Mouse (Mus musculus): ENCODE results near the gene Nqo1. TPM values are rescaled to one million over a fixed set of nuclear protein-coding genes. Genes with fewer than 3 reads are reported as not detected.

Gene Nqo1
- 5.3 and 6.7 TPM in 2 replicates for polyA plus RNA-seq (2015; fragmentation: Nextera tagmentation; extraction: Ambion mirVana)

DNA sequence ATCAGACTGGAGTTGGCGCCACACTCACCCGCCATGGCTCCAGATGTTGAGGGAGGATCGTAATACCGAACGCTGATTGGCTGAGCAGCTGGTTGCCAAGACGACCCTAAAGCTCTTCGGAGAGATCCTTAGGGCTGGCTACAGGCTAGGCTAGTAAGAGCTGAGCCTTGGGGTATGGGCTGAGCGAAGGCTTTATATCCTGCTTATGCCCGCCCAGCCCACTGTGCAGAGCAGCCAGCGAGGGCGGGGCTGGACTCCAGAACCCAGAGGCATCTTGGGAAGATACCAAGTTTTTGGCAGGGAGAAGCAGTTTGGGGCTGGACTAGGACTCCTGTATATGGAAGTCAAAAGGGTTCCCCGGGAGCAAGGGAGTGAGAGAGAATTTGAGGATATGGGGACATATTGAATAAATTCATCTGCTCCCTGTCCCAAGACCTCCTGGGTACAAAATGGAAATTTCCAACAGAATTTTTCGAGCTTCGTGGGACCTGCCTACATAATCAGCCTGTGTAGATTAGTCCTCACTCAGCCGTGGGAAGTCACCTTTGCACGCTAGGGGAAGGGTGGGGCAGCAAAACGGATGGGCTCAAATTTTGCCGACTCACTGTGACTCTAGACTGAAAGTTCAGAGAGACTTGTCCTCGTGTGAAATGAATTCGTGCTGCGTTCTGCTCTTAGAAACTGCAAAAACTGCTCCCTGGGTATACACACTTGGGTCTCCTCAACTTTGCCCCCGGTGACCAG, at the start of gene Nqo1:
Gene Nqo1 (minus strand): TSS at position 169 of the 744 bp plus-strand sequence.
- peak within 1 kb of the TSS; percentile 51 for H3K9ac ChIP-seq
- peak within 1 kb of the TSS; percentile 40; the same call in 1 of the 2 replicates for H3K27ac ChIP-seq

DNA sequence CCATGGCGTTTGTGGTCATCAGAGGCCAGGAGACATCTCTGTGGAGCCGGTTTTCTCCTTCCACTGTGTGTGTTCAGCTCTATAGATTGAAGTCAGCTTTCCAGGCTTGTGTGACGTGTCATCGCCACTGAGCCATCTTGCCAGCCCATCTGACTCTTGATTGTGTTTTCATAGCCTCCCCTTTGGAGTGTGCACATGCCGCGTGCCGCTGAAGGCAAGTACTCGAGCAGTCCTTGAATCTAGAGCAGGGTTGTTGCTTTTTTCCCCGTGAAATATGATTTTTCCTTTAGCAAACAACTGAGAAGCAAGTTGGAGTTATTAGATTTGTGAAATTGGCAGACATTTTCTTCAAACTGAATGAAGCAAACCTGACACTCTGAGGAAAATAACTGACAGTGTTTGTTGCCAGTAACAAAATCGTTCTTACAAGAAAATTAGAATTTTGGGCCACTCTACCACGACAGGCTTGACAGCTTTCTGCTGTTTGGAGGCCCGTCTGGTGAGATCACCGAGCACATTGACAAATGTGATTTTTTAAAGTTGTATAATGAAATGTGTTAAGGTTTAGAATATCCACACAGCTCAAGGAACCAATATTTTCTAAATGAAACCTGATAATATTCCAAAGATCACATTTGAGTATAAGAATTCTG, 48.5 kb upstream of the Nqo1 start:
- H3K9me3 ChIP-seq: no peaks in the 10 kb centered on the region
- H3K27ac ChIP-seq: no peak overlapping the region
- H3K4me2 ChIP-seq: no peak overlapping the region
- no peaks in the 10 kb centered on the region; the same call in 1 of the 2 replicates for H3K4me1 ChIP-seq (replicated peaks)
- H3K27me3 ChIP-seq: no peaks in the 10 kb centered on the region
- peaks cover 22% of the 10 kb centered on the region for H3K36me3 ChIP-seq
- H3K4me3 ChIP-seq: no peak overlapping the region
- no peak overlapping the region for H3K9ac ChIP-seq
- WGBS: 90% methylated on average over 13 of the region's 13 CpGs
- ATAC-seq (ENCODE audit: low FRiP score): no peak

More for the DNA sequence above, at the start of gene Nqo1:
- Histone ChIP-seq H3K9me3 (no peaks in the 10 kb centered on the region), H3K36me3 (peaks cover 8% of the 10 kb centered on the region; the same call in 1 of the 2 replicates), H3K27me3 (no peaks in the 10 kb centered on the region), H3K4me1 (replicated peaks) (peaks cover 22% of the 10 kb centered on the region), H3K4me2 (peak within 1 kb of the TSS; percentile 57), H3K4me3 (peak within 1 kb of the TSS; percentile 31)
- ATAC-seq (ENCODE audit: low FRiP score): peak; percentile 95
- WGBS: 15% methylated on average over 22 of the region's 22 CpGs

DNA sequence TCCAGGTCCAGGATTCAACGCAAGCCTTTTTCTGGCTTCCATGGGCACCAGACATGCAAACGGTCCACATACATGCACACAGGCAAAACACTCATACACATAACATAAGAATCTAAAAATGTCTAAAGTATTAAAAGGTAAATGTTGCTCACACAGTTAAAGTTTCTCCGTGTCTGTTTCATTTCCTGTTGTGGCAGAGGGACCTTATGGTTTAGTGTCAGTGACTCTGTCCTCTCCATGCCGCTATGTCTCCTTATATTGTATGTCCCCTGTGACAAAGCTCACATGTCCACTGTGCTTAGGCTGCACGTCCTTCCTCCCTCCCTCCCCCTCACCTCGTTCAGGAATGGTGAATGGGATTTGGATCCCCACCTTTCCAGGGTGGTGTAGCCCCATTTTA, 46.6 kb upstream of the Nqo1 start:
- Histone ChIP-seq H3K9me3 (no peaks in the 10 kb centered on the region), H3K27ac (no peak overlapping the region), H3K4me2 (no peak overlapping the region), H3K9ac (no peak overlapping the region), H3K36me3 (peaks cover 22% of the 10 kb centered on the region), H3K27me3 (no peaks in the 10 kb centered on the region), H3K4me3 (no peak overlapping the region), H3K4me1 (replicated peaks) (no peaks in the 10 kb centered on the region; the same call in 1 of the 2 replicates)
- 81% methylated on average over 6 of the region's 6 CpGs for WGBS
- no peak for ATAC-seq (ENCODE audit: low FRiP score)

DNA sequence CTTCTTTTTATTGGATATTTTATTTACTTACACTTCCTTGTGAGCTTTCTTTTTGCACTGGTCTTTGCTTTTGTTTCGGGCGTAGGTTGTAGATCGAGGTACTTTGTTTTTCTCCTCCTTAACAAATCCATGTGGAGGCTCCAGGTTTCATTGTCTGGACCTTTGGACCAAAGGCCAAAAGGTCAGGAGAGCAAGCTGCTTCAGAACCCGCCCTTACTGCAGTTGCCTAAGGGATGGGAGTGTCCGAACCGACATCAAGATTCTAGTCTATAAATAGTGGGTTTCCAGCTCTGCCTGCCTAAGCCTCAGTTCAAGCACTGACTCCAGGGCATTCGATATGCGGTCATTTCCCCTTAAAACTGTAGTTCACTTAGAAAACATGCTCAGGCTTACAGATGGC, 46.1 kb upstream of the Nqo1 start:
- Histone ChIP-seq H3K4me2 (no peak overlapping the region), H3K27me3 (no peaks in the 10 kb centered on the region), H3K27ac (no peak overlapping the region), H3K9me3 (no peaks in the 10 kb centered on the region), H3K4me3 (no peak overlapping the region), H3K9ac (no peak overlapping the region), H3K4me1 (replicated peaks) (no peaks in the 10 kb centered on the region; the same call in 1 of the 2 replicates), H3K36me3 (peaks cover 22% of the 10 kb centered on the region)
- ATAC-seq (ENCODE audit: low FRiP score): no peak
- 33% methylated on average over 8 of the region's 8 CpGs for whole genome bisulfite sequencing

DNA sequence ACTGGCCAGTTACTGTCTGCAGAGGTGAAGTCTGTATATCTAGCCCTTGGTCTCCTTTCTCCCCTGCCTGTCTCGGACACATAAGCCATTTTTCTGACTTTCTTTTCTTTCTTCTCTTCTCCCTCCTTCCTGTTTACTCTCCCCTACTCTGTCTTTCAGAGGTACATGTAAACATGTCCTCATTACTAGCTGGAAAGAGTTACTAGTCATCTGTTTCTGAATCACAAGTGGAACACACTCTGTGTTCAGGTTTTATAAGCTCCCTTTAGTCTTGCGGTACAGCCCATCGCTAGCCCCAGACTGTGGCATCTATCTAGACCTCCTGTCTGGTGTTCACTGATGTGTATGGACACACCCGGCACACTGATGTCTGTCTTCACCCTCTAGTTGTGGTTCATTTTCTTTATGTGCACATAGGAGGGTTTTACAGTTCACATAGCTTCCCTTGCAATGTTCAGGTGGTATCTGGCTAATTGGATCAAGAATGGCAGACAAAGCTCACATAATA, 45.4 kb upstream of the Nqo1 start:
- WGBS: 69% methylated on average over 4 of the region's 4 CpGs
- ATAC-seq (ENCODE audit: low FRiP score): no peak
- peaks cover 16% of the 10 kb centered on the region for H3K36me3 ChIP-seq

DNA sequence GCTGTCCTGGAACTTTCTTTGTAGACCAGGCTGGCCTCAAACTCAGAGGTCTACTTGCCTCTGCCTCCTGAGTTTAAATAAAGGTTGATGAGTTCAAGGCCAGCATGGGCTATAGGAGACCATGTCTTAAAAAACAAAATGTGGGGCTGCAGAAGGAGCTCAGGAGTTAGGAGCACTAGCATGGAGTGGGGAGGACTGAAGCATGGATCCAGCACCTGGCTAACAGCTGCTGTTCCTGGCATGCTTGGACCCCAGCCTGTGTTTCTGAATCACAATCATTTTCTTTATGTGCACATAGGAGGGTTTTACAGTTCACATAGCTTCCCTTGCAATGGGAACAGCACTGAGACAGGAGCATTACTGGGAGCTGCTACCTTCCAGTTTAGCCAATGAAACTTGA, 44.7 kb upstream of the Nqo1 start:
- ATAC-seq (ENCODE audit: low FRiP score): no peak
- Histone ChIP-seq H3K4me3 (no peak overlapping the region), H3K27ac (no peak overlapping the region), H3K4me1 (replicated peaks) (no peaks in the 10 kb centered on the region; the same call in 1 of the 2 replicates), H3K4me2 (no peak overlapping the region), H3K27me3 (no peaks in the 10 kb centered on the region), H3K36me3 (peaks cover 9% of the 10 kb centered on the region), H3K9me3 (no peaks in the 10 kb centered on the region), H3K9ac (0 out of 2 replicates have a peak overlapping the region, but pooled peaks have one; percentile 8)

More for the DNA sequence above, 45.4 kb upstream of the Nqo1 start:
- H3K27me3 ChIP-seq: no peaks in the 10 kb centered on the region
- H3K9me3 ChIP-seq: no peaks in the 10 kb centered on the region
- H3K4me1 ChIP-seq (replicated peaks): no peaks in the 10 kb centered on the region; the same call in 1 of the 2 replicates
- no peak overlapping the region for H3K4me3 ChIP-seq
- H3K9ac ChIP-seq: no peak overlapping the region
- H3K27ac ChIP-seq: no peak overlapping the region
- H3K4me2 ChIP-seq: no peak overlapping the region

DNA sequence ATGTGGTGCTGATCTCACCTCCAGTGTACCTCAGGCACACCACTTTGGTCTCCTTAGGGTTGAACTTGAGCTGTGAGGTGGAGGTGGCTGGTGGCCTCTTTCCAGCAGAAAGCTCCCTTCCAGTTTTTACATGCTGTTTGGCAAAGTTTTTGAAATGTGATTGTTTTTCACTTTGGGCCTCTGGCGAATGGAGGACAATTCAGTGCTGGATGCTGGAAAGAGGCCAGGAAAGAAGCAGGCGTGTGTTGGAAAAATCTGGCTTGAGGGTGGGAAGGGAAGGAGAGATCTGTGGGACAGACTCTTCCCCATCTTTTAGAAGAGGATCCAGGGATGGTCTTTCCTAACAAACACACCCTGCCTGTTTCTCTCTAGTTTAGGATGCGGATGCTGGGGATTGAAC, 41.6 kb upstream of the Nqo1 start:
- no peak overlapping the region for H3K4me3 ChIP-seq

DNA sequence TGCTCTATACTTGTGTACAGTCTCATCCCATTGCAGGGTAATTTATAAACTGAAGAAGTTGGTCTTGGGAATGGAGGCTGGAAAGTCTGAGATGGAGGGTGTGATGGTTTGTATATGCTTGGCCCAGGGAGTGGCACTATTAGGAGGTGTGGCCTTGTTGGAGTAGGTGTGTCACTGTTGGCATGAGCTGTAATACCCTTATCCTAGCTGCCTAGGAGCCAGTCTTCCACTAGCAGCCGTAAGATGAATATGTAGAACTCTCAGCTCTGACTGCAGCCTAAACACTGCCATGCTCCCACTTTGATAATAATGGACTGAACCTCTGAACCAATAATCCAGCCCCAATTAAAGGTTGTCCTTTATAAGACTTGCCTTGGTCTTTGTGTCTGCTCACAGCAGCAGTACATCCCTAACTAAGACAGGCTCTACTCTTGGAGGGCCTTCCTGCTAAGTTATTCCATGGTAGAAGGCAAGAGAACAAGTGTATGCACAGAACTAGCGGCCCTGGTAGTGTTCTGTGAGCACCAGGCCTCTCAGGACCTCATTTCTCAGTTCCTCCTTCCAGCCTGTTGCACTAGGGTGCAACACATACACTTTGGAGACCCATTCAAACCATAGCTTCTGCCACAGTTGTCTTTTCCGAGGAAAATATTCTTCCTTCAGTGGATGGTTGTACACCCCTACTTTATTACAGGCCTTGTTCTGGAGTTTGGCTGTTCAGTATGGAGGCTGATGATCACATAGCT, 37.0 kb upstream of the Nqo1 start:
- Histone ChIP-seq H3K36me3 (peaks cover 5% of the 10 kb centered on the region; the same call in 1 of the 2 replicates), H3K9me3 (no peaks in the 10 kb centered on the region), H3K27me3 (no peaks in the 10 kb centered on the region), H3K4me3 (no peak overlapping the region), H3K4me2 (no peak overlapping the region), H3K9ac (no peak overlapping the region), H3K4me1 (replicated peaks) (peaks cover 17% of the 10 kb centered on the region), H3K27ac (no peak overlapping the region)
- ATAC-seq (ENCODE audit: low FRiP score): no peak
- WGBS: 96% methylated on average over 3 of the region's 3 CpGs

More for the DNA sequence above, 41.6 kb upstream of the Nqo1 start:
- H3K36me3 ChIP-seq: peaks cover 7% of the 10 kb centered on the region; the same call in 1 of the 2 replicates
- no peak overlapping the region for H3K9ac ChIP-seq
- H3K27me3 ChIP-seq: no peaks in the 10 kb centered on the region
- no peak for ATAC-seq (ENCODE audit: low FRiP score)
- H3K4me1 ChIP-seq (replicated peaks): no peaks in the 10 kb centered on the region; the same call in 1 of the 2 replicates
- 85% methylated on average over 3 of the region's 3 CpGs for WGBS
- no peak overlapping the region for H3K27ac ChIP-seq
- H3K4me2 ChIP-seq: no peak overlapping the region
- H3K9me3 ChIP-seq: no peaks in the 10 kb centered on the region

DNA sequence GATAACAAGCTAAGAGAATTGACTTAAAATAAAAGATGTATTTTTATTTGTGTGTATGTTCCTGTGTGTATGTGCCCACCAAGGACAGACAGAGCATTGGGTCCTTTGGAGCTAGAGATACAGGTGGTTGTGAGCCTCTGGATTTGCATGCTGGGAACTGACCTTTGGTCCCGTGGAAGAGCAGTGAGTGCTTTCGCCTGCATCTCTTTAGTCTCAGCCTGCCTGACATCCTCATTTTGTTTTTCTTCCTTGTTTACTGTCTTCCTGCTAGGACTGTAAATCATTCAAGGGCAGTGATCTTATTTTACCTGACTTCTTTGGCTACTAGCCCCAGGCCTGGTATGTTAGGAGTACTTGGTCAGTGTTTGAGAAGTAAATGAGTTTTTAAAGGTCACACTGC, 34.7 kb upstream of the Nqo1 start:
- peak overlapping the region; percentile 70; the same call in 1 of the 2 replicates for H3K4me2 ChIP-seq
- no peak overlapping the region for H3K9ac ChIP-seq
- H3K4me1 ChIP-seq (replicated peaks): peaks cover 17% of the 10 kb centered on the region
- no peak for ATAC-seq (ENCODE audit: low FRiP score)
- H3K36me3 ChIP-seq: peaks cover 5% of the 10 kb centered on the region; the same call in 1 of the 2 replicates
- H3K27ac ChIP-seq: no peak overlapping the region
- H3K9me3 ChIP-seq: no peaks in the 10 kb centered on the region
- no peak overlapping the region for H3K4me3 ChIP-seq
- H3K27me3 ChIP-seq: no peaks in the 10 kb centered on the region
- WGBS: 79% methylated on average over 2 of the region's 2 CpGs

DNA sequence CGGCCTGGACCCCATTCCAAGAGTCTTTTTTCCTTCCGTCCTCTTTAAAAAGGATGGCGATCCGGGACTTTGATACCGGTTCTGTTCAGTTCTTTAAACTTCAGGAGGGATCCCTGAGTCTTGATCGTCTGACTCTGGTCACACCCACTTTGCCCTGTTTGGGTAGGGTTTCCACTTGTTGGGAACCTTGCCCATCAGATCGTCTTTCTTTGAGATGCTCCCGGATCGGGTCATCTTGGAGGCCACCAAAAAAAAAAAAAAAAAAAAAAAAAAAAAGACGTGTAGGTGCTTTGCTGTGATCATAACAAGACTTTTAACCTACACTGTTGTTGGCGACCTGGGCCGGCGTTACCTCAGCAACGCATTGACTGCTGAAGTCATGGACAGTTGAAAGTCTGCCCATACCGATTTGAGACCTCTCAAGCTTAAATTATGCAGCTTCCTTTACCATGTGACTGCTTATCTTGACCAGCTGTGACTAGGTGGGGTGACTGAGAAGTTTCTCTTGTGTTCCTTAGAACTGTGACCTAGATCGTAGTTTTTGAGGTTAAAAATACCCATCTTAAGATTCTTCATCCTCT, 33.9 kb upstream of the Nqo1 start:
- ATAC-seq (ENCODE audit: low FRiP score): peak; percentile 50
- H3K4me3 ChIP-seq: peak overlapping the region; percentile 86
- H3K9me3 ChIP-seq: no peaks in the 10 kb centered on the region
- 10% methylated on average over 16 of the region's 16 CpGs for WGBS
- H3K4me1 ChIP-seq (replicated peaks): peaks cover 17% of the 10 kb centered on the region
- peak overlapping the region; percentile 90 for H3K27ac ChIP-seq
- peak overlapping the region; percentile 92 for H3K9ac ChIP-seq
- peak overlapping the region; percentile 70 for H3K4me2 ChIP-seq
- no peaks in the 10 kb centered on the region for H3K27me3 ChIP-seq
- peaks cover 2% of the 10 kb centered on the region; the same call in 1 of the 2 replicates for H3K36me3 ChIP-seq

DNA sequence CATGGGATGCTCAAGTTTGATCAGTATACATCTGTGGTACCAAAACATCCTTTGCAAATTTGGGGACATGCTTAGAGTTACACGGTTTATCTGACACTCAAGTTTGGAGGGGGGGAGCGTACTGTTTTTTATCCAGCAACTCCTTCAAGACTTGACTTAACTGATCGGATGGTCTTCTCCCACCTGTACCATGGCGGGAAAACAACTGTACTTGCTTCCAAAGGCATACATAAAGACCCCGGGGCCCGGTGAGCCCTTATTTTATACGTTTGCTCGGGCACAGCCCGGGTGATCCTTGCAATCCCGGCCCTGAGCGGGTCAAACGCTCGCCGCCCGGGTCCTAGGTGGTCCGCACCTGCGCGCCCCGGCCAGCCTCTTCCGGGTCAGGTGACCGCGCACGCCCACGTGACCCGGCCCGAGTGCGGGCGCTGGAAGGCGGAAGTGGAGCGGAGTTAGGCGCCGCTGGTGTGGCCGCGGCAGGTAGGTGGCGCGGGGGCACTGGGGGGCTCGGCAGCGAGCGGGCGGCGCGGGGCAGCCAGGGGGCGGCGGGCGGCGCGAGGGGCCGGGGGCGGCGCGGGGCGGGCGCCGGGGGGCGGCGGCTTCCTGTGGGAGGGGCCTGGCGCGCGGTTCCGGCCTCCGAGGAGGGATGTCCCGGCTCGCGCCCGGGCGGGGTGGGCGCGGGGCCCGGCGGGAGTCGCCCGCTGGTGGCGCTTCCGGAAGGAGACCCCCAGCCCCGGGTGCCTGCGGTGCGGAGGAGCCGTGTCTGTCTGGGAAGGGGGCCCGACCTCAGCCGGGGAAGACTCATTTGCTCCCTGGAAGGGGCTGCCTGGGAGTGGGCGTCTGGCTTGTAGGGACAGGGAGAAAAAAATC, 33.2 kb upstream of the Nqo1 start, which contains the start of gene Wwp2:
Gene Wwp2 (plus strand): TSS at position 404 of the 870 bp plus-strand sequence.
- H3K9ac ChIP-seq: peak within 1 kb of the TSS; percentile 92
- H3K27me3 ChIP-seq: no peaks in the 10 kb centered on the region
- ATAC-seq (ENCODE audit: low FRiP score): peak; percentile 92
- peak within 1 kb of the TSS; percentile 86 for H3K4me3 ChIP-seq
- peaks cover 17% of the 10 kb centered on the region for H3K4me1 ChIP-seq (replicated peaks)
- H3K9me3 ChIP-seq: no peaks in the 10 kb centered on the region
- peak within 1 kb of the TSS; percentile 70 for H3K4me2 ChIP-seq
- H3K27ac ChIP-seq: peak within 1 kb of the TSS; percentile 90
- H3K36me3 ChIP-seq: no peaks in the 10 kb centered on the region
- WGBS: under 1% methylated on average over 47 of the region's 81 CpGs

Data from hindbrain, embryonic 13.5 days (tissue).